Mouse (Mus musculus): Measurements from ENCODE around the gene Arhgap27. TPM values are rescaled to one million over a fixed set of nuclear protein-coding genes. Genes with fewer than 3 reads are reported as not detected.

Gene Arhgap27
- polyA plus RNA-seq, 1 experiment: 122 TPM

GRCm38 (mm10) chr11:103337180-103337579 lies 26.3 kb downstream of the Arhgap27 start:
- Histone ChIP-seq H3K27ac (ENCODE audit: insufficient read depth, low read depth, low read length) (no peak overlapping the region; the same call in 1 of the 2 replicates), H3K27me3 (ENCODE audit: control insufficient read depth, insufficient read depth, low read length) (no peaks in the 10 kb centered on the region), H3K36me3 (ENCODE audit: control insufficient read depth, insufficient read depth, low read length) (peaks cover 62% of the 10 kb centered on the region), H3K4me3 (ENCODE audit: low read depth, low read length) (no peak overlapping the region), H3K4me1 (ENCODE audit: control insufficient read depth, insufficient read depth, insufficient read length, low read length) (peaks cover 25% of the 10 kb centered on the region)
- WGBS: 48% methylated on average over 2 of the region's 2 CpGs
- TF ChIP-seq POLR2A (IDR thresholded peaks at IDR 0.05; ENCODE audit: low read depth, low read length) (no peak), CTCF (IDR thresholded peaks at IDR 0.05; ENCODE audit: extremely low read depth, insufficient read length, insufficient replicate concordance, low read depth, low read length) (no peak)

DNA sequence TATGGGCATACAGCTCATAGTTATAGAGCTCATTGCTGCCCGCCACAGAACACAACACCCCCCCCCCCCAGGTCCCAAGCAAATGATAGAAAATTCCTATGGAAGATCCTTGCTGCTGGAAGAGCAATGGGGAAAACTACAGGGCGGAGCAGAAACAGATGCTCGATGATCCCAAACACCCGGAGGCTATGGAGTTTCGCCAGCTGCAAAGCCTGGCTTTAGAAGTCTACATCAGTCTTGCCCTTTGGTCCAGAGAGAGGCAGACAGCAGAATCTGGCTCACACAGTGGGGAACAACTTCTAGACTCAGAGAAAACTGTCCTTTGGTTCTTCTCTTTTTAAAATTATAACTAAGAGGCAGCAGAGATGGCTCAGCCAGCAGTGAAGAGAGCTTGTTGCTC lies 27.9 kb downstream of the Arhgap27 start:
- TF ChIP-seq CTCF (IDR thresholded peaks at IDR 0.05; ENCODE audit: extremely low read depth, insufficient read length, insufficient replicate concordance, low read depth, low read length) (no peak), POLR2A (IDR thresholded peaks at IDR 0.05; ENCODE audit: low read depth, low read length) (no peak)
- Histone ChIP-seq H3K36me3 (ENCODE audit: control insufficient read depth, insufficient read depth, low read length) (peaks cover 69% of the 10 kb centered on the region), H3K4me1 (ENCODE audit: control insufficient read depth, insufficient read depth, insufficient read length, low read length) (peaks cover 15% of the 10 kb centered on the region), H3K4me3 (ENCODE audit: low read depth, low read length) (no peak overlapping the region), H3K27me3 (ENCODE audit: control insufficient read depth, insufficient read depth, low read length) (no peaks in the 10 kb centered on the region), H3K27ac (ENCODE audit: insufficient read depth, low read depth, low read length) (peak overlapping the region; percentile 24)
- WGBS: 34% methylated on average over 5 of the region's 5 CpGs

- Histone ChIP-seq H3K36me3 (ENCODE audit: control insufficient read depth, insufficient read depth, low read length) (peaks cover 66% of the 10 kb centered on the region), H3K4me3 (ENCODE audit: low read depth, low read length) (no peak overlapping the region), H3K27me3 (ENCODE audit: control insufficient read depth, insufficient read depth, low read length) (no peaks in the 10 kb centered on the region), H3K27ac (ENCODE audit: insufficient read depth, low read depth, low read length) (peak overlapping the region; percentile 24; the same call in 1 of the 2 replicates), H3K4me1 (ENCODE audit: control insufficient read depth, insufficient read depth, insufficient read length, low read length) (peaks cover 11% of the 10 kb centered on the region)
- TF ChIP-seq POLR2A (IDR thresholded peaks at IDR 0.05; ENCODE audit: low read depth, low read length) (no peak), CTCF (IDR thresholded peaks at IDR 0.05; ENCODE audit: extremely low read depth, insufficient read length, insufficient replicate concordance, low read depth, low read length) (no peak)
- WGBS: 51% methylated on average over 9 of the region's 9 CpGs
Observed at GRCm38 (mm10) chr11:103334925-103335324, 28.6 kb downstream of the Arhgap27 start.

DNA sequence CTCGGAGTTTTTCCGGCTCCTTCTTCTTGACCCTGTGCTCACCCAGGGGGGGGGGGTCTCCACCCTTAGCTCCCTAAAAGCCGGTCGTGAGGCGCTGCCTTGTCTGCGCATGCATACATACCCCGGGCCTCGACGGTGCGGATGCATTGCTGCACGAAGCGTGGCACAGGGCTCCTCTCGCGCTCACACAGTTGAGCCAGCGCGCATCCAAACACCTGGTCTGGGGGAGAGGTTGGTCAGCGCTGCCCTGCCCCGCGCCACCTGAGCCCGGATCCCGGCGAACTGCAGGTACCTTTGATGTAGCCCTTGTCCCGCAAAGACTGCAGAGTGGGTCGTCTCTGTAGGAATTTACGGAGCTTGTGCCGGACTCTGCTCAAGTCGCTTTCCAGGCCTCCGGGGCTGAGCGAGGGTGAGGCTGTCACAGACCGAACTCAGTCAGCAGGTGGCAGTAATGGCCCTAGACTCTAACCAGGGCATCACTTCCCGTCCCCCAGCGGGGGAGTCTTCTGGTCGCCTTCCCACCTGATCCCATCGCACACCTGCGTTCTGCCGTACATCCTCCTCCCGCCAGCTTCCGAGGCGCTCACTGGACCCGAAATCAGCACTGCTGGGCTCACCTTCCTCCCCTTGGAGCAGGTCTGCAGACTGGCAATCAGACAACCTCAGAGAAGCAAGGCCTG lies 29.6 kb downstream of the Arhgap27 start:
- Histone ChIP-seq H3K4me1 (ENCODE audit: control insufficient read depth, insufficient read depth, insufficient read length, low read length) (peaks cover 3% of the 10 kb centered on the region), H3K27me3 (ENCODE audit: control insufficient read depth, insufficient read depth, low read length) (no peaks in the 10 kb centered on the region), H3K27ac (ENCODE audit: insufficient read depth, low read depth, low read length) (no peak overlapping the region), H3K4me3 (ENCODE audit: low read depth, low read length) (no peak overlapping the region), H3K36me3 (ENCODE audit: control insufficient read depth, insufficient read depth, low read length) (peaks cover 59% of the 10 kb centered on the region)
- WGBS: 74% methylated on average over 40 of the region's 40 CpGs
- TF ChIP-seq CTCF (IDR thresholded peaks at IDR 0.05; ENCODE audit: extremely low read depth, insufficient read length, insufficient replicate concordance, low read depth, low read length): 0 out of 2 replicates have a peak, but pooled peaks have one; percentile 28
- no peak for TF ChIP-seq POLR2A (IDR thresholded peaks at IDR 0.05; ENCODE audit: low read depth, low read length)

DNA sequence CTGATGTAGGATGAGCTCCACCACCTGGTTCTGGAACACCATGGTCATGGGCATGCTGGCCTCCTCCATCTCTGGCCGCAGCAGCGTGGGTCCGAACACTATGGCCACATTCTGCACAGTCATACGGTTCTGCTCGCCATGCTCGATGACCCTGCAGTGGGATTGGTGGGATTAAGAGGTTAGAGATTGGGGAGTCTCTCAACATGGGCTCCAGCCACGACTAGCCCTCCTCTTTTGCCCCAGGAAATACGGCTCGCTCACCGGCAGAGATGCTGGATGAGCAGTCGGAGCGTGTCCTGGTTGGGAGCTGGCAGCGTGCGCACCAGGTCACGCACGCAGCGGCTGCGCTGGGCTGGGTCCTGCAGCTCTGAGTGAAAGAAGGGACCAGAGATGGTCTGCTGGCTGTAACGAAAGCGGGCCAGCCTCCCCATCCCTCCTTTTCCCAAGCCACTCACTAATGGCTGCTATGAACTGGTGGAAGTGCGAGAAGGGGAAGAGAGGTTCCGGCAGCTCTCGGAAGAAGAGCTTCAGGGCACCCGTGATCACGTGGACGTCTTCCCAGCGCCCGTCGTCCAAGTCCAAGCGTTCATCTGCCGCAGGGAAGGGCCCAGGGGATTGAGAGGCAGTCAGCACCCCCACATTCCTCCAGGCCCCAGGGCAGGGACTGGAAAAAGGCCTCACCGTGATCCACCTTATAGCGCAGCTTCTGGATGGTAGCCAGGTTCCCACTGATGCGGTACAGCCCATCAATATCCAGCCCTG lies 30.4 kb downstream of the Arhgap27 start:
- Histone ChIP-seq H3K27me3 (ENCODE audit: control insufficient read depth, insufficient read depth, low read length) (no peaks in the 10 kb centered on the region), H3K4me3 (ENCODE audit: low read depth, low read length) (peak overlapping the region; percentile 6), H3K4me1 (ENCODE audit: control insufficient read depth, insufficient read depth, insufficient read length, low read length) (peaks cover 3% of the 10 kb centered on the region; the same call in 1 of the 2 replicates), H3K36me3 (ENCODE audit: control insufficient read depth, insufficient read depth, low read length) (peaks cover 51% of the 10 kb centered on the region), H3K27ac (ENCODE audit: insufficient read depth, low read depth, low read length) (no peak overlapping the region)
- TF ChIP-seq POLR2A (IDR thresholded peaks at IDR 0.05; ENCODE audit: low read depth, low read length) (no peak), CTCF (IDR thresholded peaks at IDR 0.05; ENCODE audit: extremely low read depth, insufficient read length, insufficient replicate concordance, low read depth, low read length) (no peak)
- 81% methylated on average over 34 of the region's 34 CpGs for WGBS

- Histone ChIP-seq H3K36me3 (ENCODE audit: control insufficient read depth, insufficient read depth, low read length) (peaks cover 46% of the 10 kb centered on the region), H3K4me1 (ENCODE audit: control insufficient read depth, insufficient read depth, insufficient read length, low read length) (peaks cover 3% of the 10 kb centered on the region; the same call in 1 of the 2 replicates), H3K27me3 (ENCODE audit: control insufficient read depth, insufficient read depth, low read length) (no peaks in the 10 kb centered on the region), H3K27ac (ENCODE audit: insufficient read depth, low read depth, low read length) (no peak overlapping the region), H3K4me3 (ENCODE audit: low read depth, low read length) (peak overlapping the region; percentile 6)
- peak; percentile 93; the same call in 1 of the 2 replicates for TF ChIP-seq CTCF (IDR thresholded peaks at IDR 0.05; ENCODE audit: extremely low read depth, insufficient read length, insufficient replicate concordance, low read depth, low read length)
- TF ChIP-seq POLR2A (IDR thresholded peaks at IDR 0.05; ENCODE audit: low read depth, low read length): no peak; the same call in 1 of the 2 replicates
- WGBS: 49% methylated on average over 18 of the region's 18 CpGs
Observed at GRCm38 (mm10) chr11:103332186-103332889, 31.2 kb downstream of the Arhgap27 start.

All from small intestine, adult 2 months (tissue).